Mouse (Mus musculus): ENCODE measurements at regions not wholly inside any gene's neighbourhood (a gene's known extent, or its start where the extent isn't known, plus 50 kb on each side); places are given as distances from the start of the nearest gene placed in this dataset.

DNA sequence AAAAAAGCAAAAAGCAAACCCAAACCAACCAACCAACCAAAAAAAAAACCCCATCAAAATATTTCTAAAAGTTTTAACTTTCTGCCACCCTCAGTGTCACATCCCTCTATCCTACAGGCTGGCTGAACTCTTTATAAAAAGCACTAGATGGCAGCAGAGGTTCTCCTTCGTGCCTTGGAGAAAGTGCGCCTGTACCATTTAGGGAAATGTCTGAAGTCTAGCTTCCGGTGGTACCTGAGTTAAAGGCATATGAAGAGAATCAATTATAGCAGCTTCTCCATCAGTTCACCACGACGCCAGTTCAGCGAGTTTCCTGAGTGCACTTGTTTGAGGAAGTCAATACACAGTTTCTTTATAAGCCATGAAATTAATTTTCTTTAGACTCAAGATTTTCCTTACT, 130.0 kb upstream of the Zc3h12c start:
- DNase-seq (ENCODE audit: low spot score): peak; percentile 13

DNA sequence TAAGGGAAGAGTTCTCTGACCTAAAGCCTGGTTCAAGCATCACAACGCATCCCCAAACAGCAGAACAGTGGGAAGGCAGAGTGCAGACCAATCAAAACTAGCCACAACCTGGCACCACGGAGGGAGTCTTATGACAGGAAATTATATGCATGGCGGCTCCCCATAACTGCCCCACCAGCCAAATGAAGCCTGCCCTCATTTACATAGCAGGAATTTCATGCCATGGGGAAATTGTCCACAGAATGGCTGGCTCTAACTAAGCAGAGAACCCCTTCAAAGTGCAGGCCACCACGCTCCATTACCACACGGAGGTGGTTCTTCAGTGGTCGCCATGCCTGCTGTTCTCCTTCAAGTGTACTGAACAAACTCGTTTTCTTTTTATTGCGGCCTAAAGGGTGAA, 126.3 kb upstream of the Zc3h12c start:
- DNase-seq (ENCODE audit: low spot score): no peak

DNA sequence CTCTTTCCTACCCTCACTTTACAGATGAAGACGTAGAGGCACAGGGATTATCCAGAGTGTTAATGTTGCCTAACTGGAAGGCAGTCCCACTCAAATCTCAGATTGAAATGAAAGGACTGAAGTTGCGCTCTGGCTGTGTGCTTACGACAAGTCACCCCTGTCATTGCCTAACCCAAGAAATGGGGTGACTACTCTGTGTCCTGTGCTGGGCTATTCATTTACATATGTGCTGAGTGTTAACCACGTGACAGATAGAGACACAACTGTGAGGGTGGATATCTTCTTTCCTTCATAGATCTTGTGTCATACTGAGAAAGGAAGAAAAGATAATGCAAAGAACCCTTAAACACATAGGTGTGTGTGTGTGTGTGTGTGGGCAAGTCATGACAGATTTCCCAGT, 120.7 kb upstream of the Zc3h12c start:
- DNase-seq (ENCODE audit: low spot score): no peak

DNA sequence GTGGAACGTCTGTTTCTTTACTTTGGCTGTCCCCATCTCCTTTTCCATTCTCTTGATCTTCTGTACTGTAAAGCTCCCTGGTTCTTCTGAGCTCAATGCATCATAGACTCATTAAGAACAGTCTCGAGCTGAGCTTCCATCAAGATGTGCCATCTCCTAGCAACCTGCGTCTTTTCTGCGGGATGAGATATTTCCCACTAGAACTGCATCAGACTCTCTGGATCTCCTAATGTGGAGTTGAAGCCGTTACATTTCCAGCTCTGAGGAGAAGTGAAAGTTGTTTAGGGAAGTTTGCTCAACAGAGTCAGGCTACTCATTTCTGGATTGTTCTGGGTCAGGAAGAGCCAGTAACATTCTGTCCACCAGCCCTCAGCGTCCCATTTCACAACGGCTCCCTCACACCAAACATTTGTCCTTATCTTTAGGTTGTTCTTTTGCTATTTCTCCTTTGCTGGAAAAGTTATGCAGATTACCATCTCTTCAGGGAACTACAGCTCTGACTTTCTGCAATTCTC, 119.4 kb upstream of the Zc3h12c start:
- DNase-seq (ENCODE audit: low spot score): peak; percentile 18

DNA sequence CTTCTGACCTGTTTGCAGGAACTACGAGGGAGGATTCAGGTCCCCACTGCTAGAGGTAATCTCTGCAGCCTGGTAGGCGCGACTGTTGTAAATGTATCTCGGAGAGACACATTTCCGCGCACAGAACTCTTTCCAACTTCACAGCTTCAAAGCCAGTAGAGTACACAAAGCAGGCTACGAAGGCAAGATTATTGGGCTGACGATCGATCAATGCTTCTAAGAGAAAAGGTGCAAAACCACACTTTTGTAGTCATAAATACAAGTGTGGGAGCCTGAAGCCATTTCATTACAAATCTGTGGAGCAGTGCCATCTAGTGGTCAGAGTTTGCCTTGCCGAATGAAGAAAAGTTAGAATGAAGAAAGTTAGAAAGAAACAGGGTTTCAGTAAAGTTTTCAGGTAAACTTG, 118.9 kb upstream of the Zc3h12c start:
- peak; percentile 60 for DNase-seq (ENCODE audit: low spot score)

DNA sequence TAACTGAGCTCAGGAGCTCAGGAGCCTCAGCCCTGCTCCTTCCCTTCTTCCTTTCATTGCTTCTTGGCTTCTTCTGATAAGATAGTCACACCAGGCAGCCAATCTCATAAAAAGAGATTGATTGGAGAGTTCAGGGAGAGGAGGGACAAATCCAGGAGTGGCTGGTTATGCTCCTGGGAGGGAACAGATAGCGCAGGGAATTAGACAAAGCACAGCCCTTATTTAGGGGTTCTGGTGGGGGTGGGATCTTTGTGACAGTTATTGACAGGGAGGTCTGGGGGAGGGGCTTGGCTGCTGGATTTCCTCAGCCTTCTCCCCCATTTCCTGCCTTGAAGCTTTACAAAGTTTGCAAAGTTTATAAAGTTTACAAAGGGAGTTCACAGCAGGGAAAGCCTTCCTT, 117.7 kb upstream of the Zc3h12c start:
- DNase-seq (ENCODE audit: low spot score): no peak

DNA sequence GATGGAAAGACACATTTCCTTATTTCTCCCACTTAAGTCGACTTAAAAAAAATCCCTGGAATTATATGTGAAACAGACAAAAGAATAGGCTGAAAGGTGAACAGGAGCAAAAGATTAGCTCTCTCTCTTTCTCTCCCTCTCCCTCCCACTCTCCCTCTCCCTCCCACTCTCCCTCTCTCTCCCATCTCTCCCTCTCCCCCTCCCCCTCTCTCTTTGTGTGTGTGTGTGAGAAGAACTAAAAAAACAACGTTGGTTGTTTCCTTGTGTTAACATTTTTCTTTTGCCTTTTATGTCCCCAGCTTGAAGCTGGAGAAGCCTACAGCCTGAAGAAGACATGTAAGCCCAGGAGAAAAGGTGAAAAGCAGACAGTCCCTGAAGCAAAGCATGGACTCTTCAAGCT, 115.2 kb upstream of the Zc3h12c start:
- no peak for DNase-seq (ENCODE audit: low spot score)

DNA sequence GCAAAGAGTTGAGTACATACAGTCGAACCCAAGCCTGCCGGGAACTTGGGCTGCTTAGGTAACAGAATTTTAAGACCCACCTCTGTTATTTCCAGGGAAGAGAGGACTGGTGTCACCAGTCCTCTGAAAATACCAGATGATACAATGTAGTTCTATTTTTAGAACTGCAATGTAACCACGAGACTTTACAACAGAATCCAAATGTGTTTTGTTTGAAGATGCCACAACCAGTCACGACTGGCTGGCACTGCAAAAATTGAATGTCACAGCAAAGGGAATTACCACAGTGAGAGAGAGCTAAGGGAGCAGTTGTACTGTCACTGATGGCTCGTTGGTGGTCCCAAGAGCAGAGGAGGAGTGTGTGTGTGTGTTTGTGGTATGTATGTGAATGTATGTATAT, 112.6 kb upstream of the Zc3h12c start:
- DNase-seq (ENCODE audit: low spot score): peak; percentile 6

DNA sequence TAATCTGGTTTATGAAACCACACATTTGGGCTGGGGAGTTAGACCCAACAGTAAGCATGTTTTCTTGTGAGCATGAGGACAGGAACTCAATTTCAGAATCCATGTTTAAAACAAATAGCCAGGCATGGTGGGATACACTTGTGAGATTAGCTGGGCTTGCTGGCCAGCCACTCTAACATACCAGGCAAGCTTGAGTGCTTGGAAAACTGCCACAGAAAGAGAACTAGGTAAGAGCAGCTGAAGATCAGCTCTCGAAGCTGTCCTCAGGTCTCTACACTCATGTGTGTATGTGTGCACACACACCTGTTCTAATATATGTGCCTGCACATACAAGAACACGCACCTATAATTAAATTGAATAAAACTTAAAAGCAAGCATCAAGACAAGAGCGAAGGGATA, 112.2 kb upstream of the Zc3h12c start:
- no peak for DNase-seq (ENCODE audit: low spot score)

DNA sequence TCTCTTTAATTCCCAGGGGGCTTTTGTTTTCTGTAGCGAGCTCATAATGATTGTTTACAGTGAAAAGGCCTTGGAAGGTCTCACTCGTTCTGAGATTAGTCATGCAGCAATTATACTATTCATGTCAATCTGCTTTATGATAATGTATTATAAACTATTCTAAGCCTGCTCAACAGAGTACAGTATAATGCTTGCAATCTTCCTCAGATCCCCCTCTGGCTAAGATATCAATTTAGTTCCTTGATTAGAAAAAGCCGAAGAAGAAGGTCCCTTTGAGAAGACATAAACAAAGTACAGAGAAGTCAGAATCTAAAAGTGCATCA, 110.3 kb upstream of the Zc3h12c start:
- no peak for DNase-seq (ENCODE audit: low spot score)

DNA sequence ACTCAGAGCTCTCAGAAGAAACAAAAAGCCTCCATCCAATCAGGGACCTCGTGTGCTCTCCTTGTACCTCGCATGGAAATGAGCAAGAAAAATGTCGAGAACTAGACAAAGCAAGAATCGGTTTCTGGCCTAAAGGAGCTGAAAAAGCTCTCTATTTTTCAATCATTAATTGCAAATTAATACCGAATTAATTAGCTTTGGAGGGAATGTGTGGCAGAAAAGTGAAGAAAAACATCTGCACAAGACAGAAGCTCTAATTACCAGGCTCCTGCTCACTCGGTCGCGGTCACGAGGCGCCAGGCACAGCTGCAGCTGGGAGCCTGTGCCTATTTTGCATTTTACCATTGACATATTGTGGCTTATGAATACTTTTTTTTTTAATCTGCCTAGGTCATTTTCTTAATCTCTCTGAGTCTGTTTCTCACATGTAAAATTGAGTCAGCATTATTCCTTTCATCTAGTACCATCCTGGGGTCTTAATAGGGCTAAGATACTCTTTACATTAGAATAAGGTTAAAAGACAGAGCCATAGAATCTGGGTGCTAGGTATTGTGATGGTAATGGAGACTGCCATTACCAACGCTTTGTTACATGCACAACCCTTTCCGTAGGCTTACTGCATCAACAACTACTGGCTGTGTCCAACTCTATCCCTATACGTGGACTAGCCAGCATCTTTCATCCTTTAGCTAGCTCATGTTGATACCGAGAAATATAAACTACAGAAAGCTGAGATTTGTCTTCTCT, 109.8 kb upstream of the Zc3h12c start:
- DNase-seq (ENCODE audit: low spot score): no peak

DNA sequence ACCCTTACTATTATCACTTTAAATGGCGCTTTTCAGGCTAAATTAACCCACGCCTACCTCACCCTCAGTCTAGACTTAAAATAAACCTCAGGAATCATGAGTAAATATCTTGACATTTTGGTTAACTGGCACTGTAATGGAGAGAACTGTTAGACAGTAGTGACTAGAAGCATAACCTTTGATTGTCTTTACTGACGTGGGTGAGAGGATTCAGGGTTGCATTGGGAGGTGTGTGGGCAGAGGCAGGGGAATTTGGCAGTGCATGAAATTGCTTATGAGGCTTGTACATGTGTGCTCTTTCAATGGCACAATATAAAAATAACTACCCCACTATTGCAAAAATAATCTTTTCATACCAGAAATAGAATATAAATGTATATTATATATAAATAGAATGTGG, 105.6 kb upstream of the Zc3h12c start:
- DNase-seq (ENCODE audit: low spot score): no peak

DNA sequence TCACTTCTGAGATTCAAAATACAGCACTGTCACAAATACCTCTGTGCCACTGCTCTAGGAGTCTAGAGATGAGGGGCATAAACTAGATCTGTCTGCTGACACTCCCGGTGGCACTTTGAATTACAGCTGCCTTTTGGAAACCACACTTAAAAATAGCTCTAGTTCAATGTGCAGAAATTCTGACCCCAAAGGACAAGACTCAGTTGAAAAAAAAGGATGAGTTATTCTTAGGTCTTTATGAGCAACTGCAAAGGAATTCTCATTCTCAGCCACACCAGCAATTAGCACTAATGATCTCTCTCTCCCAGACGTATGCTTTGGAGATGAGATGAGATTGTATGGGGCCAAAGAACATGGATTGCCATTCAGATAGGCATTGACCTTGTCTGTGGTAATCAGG, 104.3 kb upstream of the Zc3h12c start:
- DNase-seq (ENCODE audit: low spot score): no peak

DNA sequence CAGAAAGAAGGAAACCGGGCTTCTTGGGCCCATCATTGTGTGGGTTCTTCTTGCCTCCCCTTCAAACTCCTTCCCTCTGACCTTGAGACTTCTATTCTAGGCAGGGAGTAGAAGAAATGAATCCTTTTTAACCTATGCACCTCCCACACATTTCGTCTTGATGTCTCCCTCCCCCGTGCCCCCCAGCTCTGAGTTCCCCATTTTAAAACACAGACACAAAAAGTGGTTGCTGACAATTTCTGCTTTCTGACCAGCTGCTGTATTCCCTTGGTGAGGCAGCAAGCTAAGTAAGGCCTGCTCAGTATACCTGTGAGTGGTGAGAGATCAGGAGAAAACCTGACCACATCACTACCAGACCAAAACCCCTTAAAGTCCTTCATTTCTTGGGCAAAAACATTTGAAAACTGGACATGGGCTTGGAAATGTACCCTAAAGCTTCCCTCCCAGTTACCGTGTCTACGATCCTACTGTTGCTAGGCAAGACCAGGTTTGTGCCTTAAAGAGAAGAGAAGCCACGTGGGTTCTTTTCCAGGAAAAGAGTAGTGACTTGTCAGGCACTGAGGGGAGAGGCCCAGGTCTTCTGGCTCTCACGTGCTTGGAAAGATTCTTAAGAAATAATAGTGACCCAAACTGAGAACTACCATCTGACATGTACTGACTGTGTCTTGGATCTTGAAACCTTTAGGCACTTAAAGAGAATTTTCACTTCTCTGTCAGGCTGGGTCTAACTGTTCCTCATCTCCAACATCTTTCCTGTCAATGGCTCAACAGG, 103.2 kb upstream of the Zc3h12c start:
- no peak for DNase-seq (ENCODE audit: low spot score)

DNA sequence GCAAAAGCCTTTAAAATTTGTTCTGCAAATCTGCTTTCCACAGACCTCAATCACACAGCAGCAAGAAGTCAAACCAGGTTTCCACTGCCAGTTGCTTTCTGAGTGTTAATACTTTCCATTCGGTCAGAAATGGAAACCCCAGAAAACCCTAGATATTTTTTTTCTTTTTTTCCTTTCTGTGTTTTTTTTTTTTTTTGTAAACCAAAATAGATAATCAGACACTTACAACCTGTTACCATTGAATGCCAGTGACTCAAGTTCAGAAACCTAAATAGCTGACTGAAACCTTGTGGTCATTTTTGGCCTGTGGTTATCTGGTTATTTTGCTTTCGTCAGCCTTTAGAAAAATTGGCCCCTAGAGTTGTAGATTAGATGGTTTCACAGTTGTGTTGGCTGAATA, 93.2 kb upstream of the Zc3h12c start:
- DNase-seq (ENCODE audit: low spot score): no peak

DNA sequence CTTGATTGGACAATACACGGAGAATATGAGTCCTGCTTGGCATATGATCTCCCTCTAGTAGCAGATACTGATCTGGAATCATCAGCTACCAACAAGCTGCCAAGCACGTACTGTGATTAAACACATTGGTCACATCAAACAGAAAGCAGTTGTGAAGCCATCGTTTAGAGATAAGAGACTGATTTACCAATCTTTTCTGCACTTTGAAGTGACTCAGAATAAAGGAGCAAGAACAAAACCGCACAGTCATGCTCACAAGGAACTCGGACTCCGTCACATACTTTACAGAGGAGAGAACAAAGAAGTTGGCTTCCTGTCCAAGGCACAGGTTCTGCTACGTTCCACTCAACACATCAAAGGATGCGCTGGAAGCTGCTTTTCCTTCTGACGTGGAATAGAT, 91.1 kb upstream of the Zc3h12c start:
- no peak for DNase-seq (ENCODE audit: low spot score)

DNA sequence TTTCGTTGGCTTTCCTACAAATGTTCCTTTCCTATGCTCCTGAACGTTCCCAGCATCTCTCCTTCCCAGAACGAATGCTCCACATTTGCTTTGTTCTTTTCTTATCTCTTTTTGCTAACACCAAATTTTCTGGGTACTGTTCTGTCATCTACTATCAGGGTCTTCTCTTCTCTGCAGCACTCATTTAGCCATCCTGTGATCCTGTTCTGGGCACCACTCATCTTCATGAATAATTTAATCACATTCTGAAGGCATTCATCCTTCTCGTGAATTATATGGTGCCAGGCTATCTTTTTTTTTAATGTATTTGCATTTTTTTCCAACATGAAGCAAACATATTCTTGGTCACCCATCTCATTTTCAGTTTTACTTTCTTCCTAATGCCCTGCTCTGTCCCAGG, 87.3 kb upstream of the Zc3h12c start:
- no peak for DNase-seq (ENCODE audit: low spot score)

DNA sequence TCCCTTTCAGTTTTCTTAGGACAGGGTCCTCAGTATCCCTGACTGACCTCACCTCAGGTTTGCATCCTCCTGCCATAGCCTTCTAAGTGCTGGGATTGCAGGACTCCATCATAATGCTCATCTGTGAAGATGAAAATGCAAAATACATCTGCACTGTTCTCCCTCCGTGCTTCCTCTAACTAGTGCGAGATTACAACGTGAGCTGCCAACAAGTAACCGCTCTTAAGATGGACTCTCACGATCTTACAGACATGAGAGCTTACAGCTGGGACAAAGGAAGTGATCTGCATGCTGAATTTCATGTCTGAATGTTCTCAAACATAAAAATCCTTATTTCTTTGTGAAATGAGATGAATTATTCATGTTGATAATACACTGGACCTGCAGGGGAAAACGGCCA, 86.1 kb upstream of the Zc3h12c start:
- DNase-seq (ENCODE audit: low spot score): no peak

DNA sequence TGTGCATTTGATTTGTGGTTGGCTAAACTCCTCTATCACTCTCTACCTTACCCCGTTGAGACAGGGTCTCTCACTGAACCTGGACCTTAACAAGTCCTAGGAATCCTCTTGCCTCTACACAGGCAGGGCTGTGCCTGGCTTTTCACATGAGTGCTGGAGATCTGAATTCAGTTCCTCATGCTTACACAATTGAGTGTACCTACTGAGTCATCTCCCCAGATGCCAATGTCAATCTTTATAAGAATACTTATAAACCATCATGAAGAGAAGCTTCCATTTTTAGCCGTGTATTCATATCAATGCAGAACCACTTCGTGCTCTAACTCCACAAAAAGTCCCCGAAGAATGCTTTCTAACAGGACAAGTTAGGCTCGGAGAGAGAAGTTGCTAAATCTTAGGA, 83.1 kb upstream of the Zc3h12c start:
- no peak for DNase-seq (ENCODE audit: low spot score)

DNA sequence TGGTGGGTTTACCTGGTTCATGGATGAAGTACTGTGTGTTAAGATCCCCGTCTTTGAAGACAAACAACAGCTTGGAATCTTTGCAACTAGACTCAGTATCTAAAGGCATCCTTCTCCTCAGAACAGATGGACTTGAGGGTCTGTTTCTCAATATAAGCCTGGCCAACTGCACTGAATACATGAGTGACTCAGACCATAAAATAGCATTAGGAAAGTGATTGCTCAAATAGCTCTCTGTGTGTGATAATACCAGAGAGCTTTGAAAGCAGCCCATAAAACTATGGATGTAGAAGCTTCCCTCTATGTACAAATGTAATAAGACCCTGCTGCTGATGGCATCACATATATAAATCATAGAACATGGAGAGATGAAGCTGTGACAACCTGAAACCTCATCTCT, 78.3 kb upstream of the Zc3h12c start:
- DNase-seq (ENCODE audit: low spot score): no peak

DNA sequence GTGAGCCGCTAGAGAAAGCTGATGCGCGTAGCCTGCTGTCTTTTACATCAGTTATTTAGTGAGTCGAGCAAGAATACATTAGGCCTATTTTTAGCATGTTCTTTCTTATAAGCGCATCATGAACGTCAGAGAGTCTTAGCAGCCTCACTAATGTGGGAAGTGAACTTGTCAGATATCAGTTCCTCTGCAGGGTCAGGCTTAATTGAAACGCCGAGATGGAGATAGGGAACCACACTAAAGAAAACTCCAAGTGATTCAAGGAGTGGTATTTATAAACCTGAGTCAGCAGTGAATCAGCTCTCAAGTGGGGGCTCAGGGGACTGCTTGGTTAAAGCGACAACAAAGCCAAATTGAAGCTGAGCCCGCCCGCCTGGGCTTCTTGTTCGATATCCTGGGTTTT, 75.7 kb upstream of the Zc3h12c start:
- DNase-seq (ENCODE audit: low spot score): no peak

DNA sequence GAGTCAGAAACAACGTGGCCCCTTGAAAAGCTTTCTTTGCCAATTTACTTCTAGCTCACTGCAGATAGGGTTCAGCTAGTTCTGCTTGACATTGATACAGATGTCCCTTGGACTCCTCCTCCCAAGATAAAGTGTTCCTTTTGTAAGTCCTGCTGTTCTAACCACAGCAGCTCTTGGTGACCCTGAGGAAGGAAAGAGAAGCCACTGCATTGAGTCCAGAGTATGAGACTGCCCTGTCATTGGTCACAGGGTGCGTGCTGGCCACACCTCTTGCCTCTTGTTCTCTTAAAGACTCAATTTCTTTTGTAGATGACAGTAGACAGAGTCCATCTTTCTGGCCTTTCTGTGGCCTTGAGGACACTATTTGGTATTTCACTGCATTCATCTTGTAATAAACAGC, 74.7 kb upstream of the Zc3h12c start:
- no peak for DNase-seq (ENCODE audit: low spot score)

DNA sequence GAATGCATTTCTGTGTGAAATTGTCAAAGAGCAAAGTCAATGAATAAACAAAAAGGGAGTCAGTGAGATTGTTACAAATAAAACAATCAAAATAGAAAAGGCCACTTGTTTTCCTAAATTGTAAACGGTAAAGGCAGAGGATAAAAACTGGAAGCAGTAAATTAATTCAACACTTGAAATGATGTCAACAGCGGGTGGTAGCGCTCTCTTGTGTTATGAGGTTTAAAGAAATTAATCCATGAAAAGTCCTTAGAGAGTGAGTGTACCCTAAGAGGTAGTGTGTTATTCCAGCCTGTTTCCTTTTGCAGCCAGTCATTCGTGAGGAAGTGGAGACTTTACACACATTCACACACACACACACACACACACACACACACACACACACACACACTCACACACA, 73.2 kb upstream of the Zc3h12c start:
- no peak for DNase-seq (ENCODE audit: low spot score)
